Mouse (Mus musculus) induced T-regulatory cell, adult 2 months (primary cell): Measurements from ENCODE around the gene Tmem216.
A peak's percentile ranks its signal among the peaks of the same experiment; 100 is the strongest.

Source experiments
- DNase-seq: peaks from one replicate; pipeline ENCODE4 v3.0.0-alpha.2; 2012; ENCODE audit warnings: low read depth

Tmem216 gene

DNA sequence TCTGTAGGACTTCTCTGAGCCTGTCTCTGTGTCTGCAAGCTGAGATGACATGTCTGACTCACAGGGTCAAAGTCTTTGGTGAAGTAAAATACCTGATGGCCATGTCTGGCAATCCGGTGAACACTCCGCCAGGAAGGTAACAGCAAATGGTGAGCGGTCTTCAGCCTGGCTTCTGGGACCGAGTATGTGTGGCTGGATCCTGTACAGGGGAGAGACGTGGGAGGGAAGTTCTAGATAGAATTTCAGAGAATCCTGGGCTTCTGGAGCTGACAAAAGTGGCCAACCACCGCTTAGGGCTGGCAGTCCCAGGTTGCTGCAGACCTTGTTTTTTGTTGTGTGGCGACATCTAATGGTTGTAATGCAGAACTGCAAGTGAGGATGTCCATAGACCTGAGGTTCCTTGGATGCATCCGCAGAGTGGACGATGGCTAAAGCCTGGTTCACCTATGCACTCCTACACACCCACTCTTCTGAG, 69.7 kb downstream of the Tmem216 start:
- peak; percentile 75 for DNase-seq
